Mouse (Mus musculus): ENCODE measurements around the gene Srf. TPM values are rescaled to one million over a fixed set of nuclear protein-coding genes. Genes with fewer than 3 reads are reported as not detected.

Gene Srf
- total RNA-seq, 2 experiments from 2014 or later = 82.4 to 89.3 TPM

DNA sequence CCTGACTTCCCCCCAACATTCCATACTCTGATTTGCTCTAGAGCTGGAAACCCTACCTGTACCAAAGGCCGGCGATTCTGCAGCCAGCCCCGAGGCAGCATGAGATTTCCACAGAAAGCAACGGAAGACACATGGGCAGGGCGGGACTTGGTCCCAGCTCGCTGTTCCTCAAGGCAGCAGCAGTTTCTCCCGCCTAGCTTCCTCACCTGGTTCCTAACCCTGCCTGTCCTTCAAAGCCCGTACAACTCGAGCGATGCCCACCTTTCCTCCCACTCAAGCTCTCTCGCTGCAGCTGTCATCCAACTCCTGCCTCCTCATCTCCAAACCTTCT lies 1.4 kb downstream of the Srf start:
- TF ChIP-seq CTCF (IDR thresholded peaks at IDR 0.05) = no peak
- Histone ChIP-seq H3K27ac (peak overlapping the region; percentile 98), H3K4me3 (peak overlapping the region; percentile 98)
- DNase-seq = peak; percentile 47
- intact Hi-C loops (cut with DNase I) = loop anchor here (5.0 to 10.0 kb wide), 2 partner anchors 93 to 150 kb away; partner anchors contain the start of genes Klc4, Mrpl2 and Ppp2r5d

DNA sequence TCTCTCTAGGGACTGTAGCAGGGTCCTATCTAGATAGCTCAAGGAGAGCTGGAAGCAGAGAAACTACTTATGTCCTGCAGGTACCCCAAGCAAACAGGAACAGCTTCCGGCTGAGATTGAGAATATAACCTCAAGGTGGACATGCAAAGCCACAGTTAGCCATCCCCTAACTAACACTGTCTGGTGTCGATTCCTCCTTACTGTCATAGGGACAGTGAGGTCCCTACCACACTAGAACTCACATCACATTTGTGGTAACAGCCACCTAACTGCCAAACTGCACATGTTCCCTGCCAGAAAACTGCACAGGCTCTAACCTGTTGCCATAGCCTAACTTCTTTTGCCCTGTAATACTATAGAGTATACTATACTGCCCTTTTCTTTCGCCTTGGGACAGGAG lies 2.0 kb downstream of the Srf start:
- DNase-seq = no peak
- TF ChIP-seq CTCF (IDR thresholded peaks at IDR 0.05) = no peak
- Histone ChIP-seq H3K4me3 (peak overlapping the region; percentile 98), H3K27ac (peak overlapping the region; percentile 98)
- intact Hi-C loops (cut with DNase I) = loop anchor here (5.0 to 10.0 kb wide), 2 partner anchors 93 to 151 kb away; partner anchors contain the start of genes Klc4, Mrpl2 and Ppp2r5d

- Histone ChIP-seq H3K4me3 (peak overlapping the region; percentile 98), H3K27ac (peak overlapping the region; percentile 98)
- DNase-seq = peak; percentile 38
- intact Hi-C loops (cut with DNase I) = loop anchor here (5.0 to 10.0 kb wide), 2 partner anchors 94 to 151 kb away; partner anchors contain the start of genes Klc4, Mrpl2 and Ppp2r5d
- no peak for TF ChIP-seq CTCF (IDR thresholded peaks at IDR 0.05)
Observed at GRCm38 (mm10) chr17:46553469-46553868, 2.5 kb downstream of the Srf start.

- DNase-seq = peak; percentile 97
- Histone ChIP-seq H3K27ac (peak overlapping the region; percentile 98), H3K4me3 (peak overlapping the region; percentile 98)
- no peak for TF ChIP-seq CTCF (IDR thresholded peaks at IDR 0.05)
- intact Hi-C loops (cut with DNase I) = loop anchor here (5.0 to 10.0 kb wide), 2 partner anchors 94 to 152 kb away; partner anchors contain the start of genes Klc4, Mrpl2 and Ppp2r5d
Observed at GRCm38 (mm10) chr17:46552841-46553423, 3.0 kb downstream of the Srf start.

DNA sequence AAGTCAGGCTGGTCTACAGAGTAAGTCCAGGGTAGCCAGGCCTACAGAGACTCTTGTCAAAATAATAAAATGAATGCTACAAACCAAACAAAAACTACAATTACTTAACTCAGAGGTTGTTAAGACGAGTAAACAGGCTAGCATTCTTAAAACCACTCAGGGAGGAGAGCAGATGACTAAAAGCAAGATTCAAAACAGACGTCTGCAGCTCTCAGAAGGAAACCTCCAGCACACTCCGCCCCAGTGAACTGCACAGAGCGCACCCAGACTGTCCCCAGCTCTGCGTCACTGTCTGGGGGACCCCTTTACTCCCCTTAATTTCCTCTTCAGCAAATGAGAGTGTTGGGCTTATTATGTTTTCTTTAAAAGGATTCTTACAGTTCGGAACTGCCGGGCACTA lies 3.8 kb downstream of the Srf start:
- intact Hi-C loops (cut with DNase I) = loop anchor here (5.0 to 10.0 kb wide), 2 partner anchors 95 to 153 kb away; partner anchors contain the start of genes Klc4, Mrpl2 and Ppp2r5d
- DNase-seq = no peak
- Histone ChIP-seq H3K4me3 (peak overlapping the region; percentile 54), H3K27ac (peak overlapping the region; percentile 98)
- TF ChIP-seq CTCF (IDR thresholded peaks at IDR 0.05) = no peak

- intact Hi-C loops (cut with DNase I) = loop anchor here (5.0 to 10.0 kb wide), 2 partner anchors 96 to 153 kb away; partner anchors contain the start of genes Klc4, Mrpl2 and Ppp2r5d
- TF ChIP-seq CTCF (IDR thresholded peaks at IDR 0.05) = no peak
- DNase-seq = peak; percentile 58
- H3K27ac ChIP-seq = peak overlapping the region; percentile 98
- no peak overlapping the region for H3K4me3 ChIP-seq
Observed at GRCm38 (mm10) chr17:46551369-46551768, 4.6 kb downstream of the Srf start.

- intact Hi-C loops (cut with DNase I) = loop anchor here (5.0 to 10.0 kb wide), 2 partner anchors 96 to 154 kb away; partner anchors contain the start of genes Klc4, Mrpl2 and Ppp2r5d
- no peak for TF ChIP-seq CTCF (IDR thresholded peaks at IDR 0.05)
- Histone ChIP-seq H3K27ac (peak overlapping the region; percentile 98), H3K4me3 (no peak overlapping the region)
- DNase-seq = no peak
Observed at GRCm38 (mm10) chr17:46550904-46551303, 5.1 kb downstream of the Srf start.

DNA sequence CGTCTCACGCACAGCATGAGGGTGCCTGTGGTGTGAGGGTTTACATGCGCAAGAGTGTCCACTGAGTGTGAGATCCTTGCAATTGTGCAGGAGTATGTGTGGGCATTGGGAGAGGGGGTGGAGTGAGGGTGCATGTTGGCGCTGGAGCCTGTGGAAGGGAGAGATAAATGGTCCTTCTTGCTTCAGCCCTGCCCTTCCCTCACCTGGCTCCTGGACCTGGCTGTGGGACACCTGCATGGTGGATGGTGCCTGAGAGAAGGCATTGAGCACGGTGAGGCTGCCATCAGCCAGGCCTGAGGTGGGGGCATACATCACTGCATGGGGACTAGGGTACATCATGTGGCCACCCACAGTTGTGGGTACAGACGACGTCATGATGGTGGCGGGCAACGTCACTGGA lies 6.3 kb downstream of the Srf start:
- TF ChIP-seq CTCF (IDR thresholded peaks at IDR 0.05) = no peak
- intact Hi-C loops (cut with DNase I) = loop anchor here (5.0 to 10.0 kb wide), 2 partner anchors 98 to 155 kb away; partner anchors contain the start of genes Klc4, Mrpl2 and Ppp2r5d
- H3K4me3 ChIP-seq = no peak overlapping the region
- DNase-seq = no peak
- H3K27ac ChIP-seq = no peak overlapping the region

- DNase-seq = peak; percentile 56
- Histone ChIP-seq H3K27ac (no peak overlapping the region), H3K4me3 (no peak overlapping the region)
- TF ChIP-seq CTCF (IDR thresholded peaks at IDR 0.05) = peak; percentile 49
- intact Hi-C loops (cut with DNase I) = no loop called here
Observed at GRCm38 (mm10) chr17:46549193-46549592, 6.8 kb downstream of the Srf start.

DNA sequence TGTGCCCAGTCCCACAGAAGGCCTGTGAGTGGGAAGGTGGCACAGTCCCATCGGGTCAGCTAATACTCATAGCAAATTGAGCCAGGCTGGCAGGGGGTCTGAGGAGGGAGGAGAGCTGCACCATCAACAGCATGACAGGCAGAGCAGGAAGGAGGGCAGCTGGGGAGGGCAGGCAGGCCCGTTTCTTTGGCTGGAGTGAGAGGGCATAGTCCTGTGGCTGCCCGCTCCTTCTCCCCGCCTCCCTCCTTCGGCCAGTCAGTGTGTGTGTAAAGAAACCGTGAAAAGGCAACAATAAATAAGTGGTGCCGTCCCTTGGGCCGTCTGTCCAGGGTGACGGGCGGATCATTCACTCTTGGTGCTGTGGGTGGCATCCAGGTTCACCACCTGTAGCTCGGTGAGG lies 7.2 kb downstream of the Srf start:
- intact Hi-C loops (cut with DNase I) = no loop called here
- H3K27ac ChIP-seq = no peak overlapping the region
- TF ChIP-seq CTCF (IDR thresholded peaks at IDR 0.05) = no peak
- no peak overlapping the region for H3K4me3 ChIP-seq
- DNase-seq = no peak

- intact Hi-C loops (cut with DNase I) = no loop called here
- DNase-seq = no peak
- Histone ChIP-seq H3K27ac (no peak overlapping the region), H3K4me3 (no peak overlapping the region)
- no peak for TF ChIP-seq CTCF (IDR thresholded peaks at IDR 0.05)
Observed at GRCm38 (mm10) chr17:46547923-46548322, 8.1 kb downstream of the Srf start.

DNA sequence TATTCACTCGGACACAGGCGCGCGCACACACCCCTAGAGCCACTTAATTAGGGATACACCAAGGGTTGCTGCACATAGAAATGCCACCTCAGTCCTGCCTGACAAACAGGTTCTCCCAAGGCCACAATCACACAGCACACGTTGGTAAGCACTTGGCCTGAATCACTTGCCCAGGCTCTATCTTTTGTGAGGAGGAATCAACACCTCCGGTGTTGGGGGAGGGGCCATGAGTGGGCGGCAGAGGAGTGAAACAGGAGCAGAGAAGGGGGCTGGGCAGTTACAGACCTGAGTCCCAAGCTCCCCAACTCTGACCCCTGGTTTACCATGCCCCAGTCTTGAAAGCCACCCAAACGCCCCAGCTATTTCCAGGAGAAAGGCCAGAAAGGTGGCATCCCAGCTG lies 9.0 kb downstream of the Srf start:
- no peak for TF ChIP-seq CTCF (IDR thresholded peaks at IDR 0.05)
- intact Hi-C loops (cut with DNase I) = no loop called here
- Histone ChIP-seq H3K27ac (no peak overlapping the region; the same call in 1 of the 2 replicates), H3K4me3 (no peak overlapping the region)
- DNase-seq = no peak

- TF ChIP-seq CTCF (IDR thresholded peaks at IDR 0.05) = no peak
- Histone ChIP-seq H3K27ac (peak overlapping the region; percentile 87), H3K4me3 (peak overlapping the region; percentile 96)
- intact Hi-C loops (cut with DNase I) = no loop called here
- no peak for DNase-seq
Observed at GRCm38 (mm10) chr17:46546591-46546990, 9.4 kb downstream of the Srf start.

Data from gastrocnemius, adult 2 months (tissue).